Mouse (Mus musculus): Measurements from ENCODE around the gene Frem1. TPM values are rescaled to one million over a fixed set of nuclear protein-coding genes. Genes with fewer than 3 reads are reported as not detected.

The Frem1 gene
- polyA plus RNA-seq, 1 experiment from 2014 or later, result 1.3 TPM

GRCm38 (mm10) chr4:82886148-82886547 is 166.0 kb downstream of the Frem1 start:
- no peak overlapping the region for H3K9ac ChIP-seq (replicated peaks; ENCODE audit: low read depth, low read length)
- H3K9me3 ChIP-seq (ENCODE audit: control insufficient read depth, low read length), result no peaks in the 10 kb centered on the region
- no peak overlapping the region for H3K4me2 ChIP-seq (ENCODE audit: low read length)
- ATAC-seq, result no peak
- H3K27ac ChIP-seq (ENCODE audit: low read length), result no peak overlapping the region
- H3K4me3 ChIP-seq (replicated peaks; ENCODE audit: low read length), result no peak overlapping the region
- no peaks in the 10 kb centered on the region for H3K27me3 ChIP-seq (replicated peaks; ENCODE audit: control insufficient read depth, insufficient read depth, low read length)
- H3K36me3 ChIP-seq (ENCODE audit: control insufficient read depth, insufficient read depth), result no peaks in the 10 kb centered on the region
- WGBS, result 59% methylated on average over 2 of the region's 2 CpGs
- peaks cover 8% of the 10 kb centered on the region for H3K4me1 ChIP-seq (replicated peaks; ENCODE audit: control insufficient read depth, insufficient read depth, low read length)

GRCm38 (mm10) chr4:82885535-82885913 is 166.6 kb downstream of the Frem1 start:
- H3K4me3 ChIP-seq (replicated peaks; ENCODE audit: low read length), result no peak overlapping the region
- H3K27ac ChIP-seq (ENCODE audit: low read length), result no peak overlapping the region
- no peak for ATAC-seq
- WGBS, result 62% methylated on average over 1 of the region's 1 CpGs
- no peaks in the 10 kb centered on the region for H3K9me3 ChIP-seq (ENCODE audit: control insufficient read depth, low read length)
- H3K27me3 ChIP-seq (replicated peaks; ENCODE audit: control insufficient read depth, insufficient read depth, low read length), result no peaks in the 10 kb centered on the region
- no peak overlapping the region for H3K9ac ChIP-seq (replicated peaks; ENCODE audit: low read depth, low read length)
- H3K4me1 ChIP-seq (replicated peaks; ENCODE audit: control insufficient read depth, insufficient read depth, low read length), result peaks cover 7% of the 10 kb centered on the region
- H3K4me2 ChIP-seq (ENCODE audit: low read length), result no peak overlapping the region
- no peaks in the 10 kb centered on the region for H3K36me3 ChIP-seq (ENCODE audit: control insufficient read depth, insufficient read depth)

GRCm38 (mm10) chr4:82884636-82885534 is 167.3 kb downstream of the Frem1 start, which contains the start of gene Cer1:
Gene Cer1 (minus strand): TSS chr4:82885148.
- no peak within 1 kb of the TSS for H3K9ac ChIP-seq (replicated peaks; ENCODE audit: low read depth, low read length)
- H3K9me3 ChIP-seq (ENCODE audit: control insufficient read depth, low read length), result no peaks in the 10 kb centered on the region
- no peaks in the 10 kb centered on the region for H3K36me3 ChIP-seq (ENCODE audit: control insufficient read depth, insufficient read depth)
- no peak within 1 kb of the TSS for H3K27ac ChIP-seq (ENCODE audit: low read length)
- H3K4me2 ChIP-seq (ENCODE audit: low read length), result no peak within 1 kb of the TSS
- H3K27me3 ChIP-seq (replicated peaks; ENCODE audit: control insufficient read depth, insufficient read depth, low read length), result no peaks in the 10 kb centered on the region
- H3K4me1 ChIP-seq (replicated peaks; ENCODE audit: control insufficient read depth, insufficient read depth, low read length), result 0 out of 2 replicates have a peak, but pooled peaks cover 4% of the 10 kb centered on the region
- 49% methylated on average over 18 of the region's 19 CpGs for WGBS
- H3K4me3 ChIP-seq (replicated peaks; ENCODE audit: low read length), result no peak within 1 kb of the TSS
- no peak for ATAC-seq

GRCm38 (mm10) chr4:82882500-82882899 is 169.6 kb downstream of the Frem1 start:
- Histone ChIP-seq H3K4me2 (ENCODE audit: low read length) (no peak overlapping the region), H3K36me3 (ENCODE audit: control insufficient read depth, insufficient read depth) (no peaks in the 10 kb centered on the region), H3K9me3 (ENCODE audit: control insufficient read depth, low read length) (no peaks in the 10 kb centered on the region), H3K27ac (ENCODE audit: low read length) (no peak overlapping the region), H3K4me3 (replicated peaks; ENCODE audit: low read length) (no peak overlapping the region), H3K27me3 (replicated peaks; ENCODE audit: control insufficient read depth, insufficient read depth, low read length) (no peaks in the 10 kb centered on the region), H3K9ac (replicated peaks; ENCODE audit: low read depth, low read length) (no peak overlapping the region), H3K4me1 (replicated peaks; ENCODE audit: control insufficient read depth, insufficient read depth, low read length) (peaks cover 4% of the 10 kb centered on the region; the same call in 1 of the 2 replicates)
- 84% methylated on average over 9 of the region's 9 CpGs for WGBS
- ATAC-seq, result no peak

GRCm38 (mm10) chr4:82881366-82881765 is 170.8 kb downstream of the Frem1 start:
- ATAC-seq, result no peak
- Histone ChIP-seq H3K9me3 (ENCODE audit: control insufficient read depth, low read length) (no peaks in the 10 kb centered on the region), H3K27ac (ENCODE audit: low read length) (no peak overlapping the region), H3K4me3 (replicated peaks; ENCODE audit: low read length) (no peak overlapping the region), H3K9ac (replicated peaks; ENCODE audit: low read depth, low read length) (no peak overlapping the region), H3K36me3 (ENCODE audit: control insufficient read depth, insufficient read depth) (no peaks in the 10 kb centered on the region), H3K4me2 (ENCODE audit: low read length) (no peak overlapping the region), H3K27me3 (replicated peaks; ENCODE audit: control insufficient read depth, insufficient read depth, low read length) (no peaks in the 10 kb centered on the region), H3K4me1 (replicated peaks; ENCODE audit: control insufficient read depth, insufficient read depth, low read length) (peaks cover 4% of the 10 kb centered on the region; the same call in 1 of the 2 replicates)
- 80% methylated on average over 3 of the region's 3 CpGs for WGBS

GRCm38 (mm10) chr4:82880243-82880642 is 171.9 kb downstream of the Frem1 start:
- Histone ChIP-seq H3K9ac (replicated peaks; ENCODE audit: low read depth, low read length) (no peak overlapping the region), H3K36me3 (ENCODE audit: control insufficient read depth, insufficient read depth) (no peaks in the 10 kb centered on the region), H3K9me3 (ENCODE audit: control insufficient read depth, low read length) (no peaks in the 10 kb centered on the region), H3K4me1 (replicated peaks; ENCODE audit: control insufficient read depth, insufficient read depth, low read length) (peaks cover 4% of the 10 kb centered on the region; the same call in 1 of the 2 replicates), H3K27ac (ENCODE audit: low read length) (no peak overlapping the region), H3K27me3 (replicated peaks; ENCODE audit: control insufficient read depth, insufficient read depth, low read length) (no peaks in the 10 kb centered on the region), H3K4me3 (replicated peaks; ENCODE audit: low read length) (no peak overlapping the region), H3K4me2 (ENCODE audit: low read length) (no peak overlapping the region)
- no peak for ATAC-seq
- WGBS, result 87% methylated on average over 2 of the region's 2 CpGs

GRCm38 (mm10) chr4:82879152-82879551 is 173.0 kb downstream of the Frem1 start:
- H3K27ac ChIP-seq (ENCODE audit: low read length), result no peak overlapping the region
- H3K4me1 ChIP-seq (replicated peaks; ENCODE audit: control insufficient read depth, insufficient read depth, low read length), result no peaks in the 10 kb centered on the region; the same call in 1 of the 2 replicates
- no peaks in the 10 kb centered on the region for H3K27me3 ChIP-seq (replicated peaks; ENCODE audit: control insufficient read depth, insufficient read depth, low read length)
- peak; percentile 80 for ATAC-seq
- no peak overlapping the region for H3K4me2 ChIP-seq (ENCODE audit: low read length)
- no peak overlapping the region for H3K9ac ChIP-seq (replicated peaks; ENCODE audit: low read depth, low read length)
- no peaks in the 10 kb centered on the region for H3K9me3 ChIP-seq (ENCODE audit: control insufficient read depth, low read length)
- 73% methylated on average over 6 of the region's 6 CpGs for WGBS
- no peak overlapping the region for H3K4me3 ChIP-seq (replicated peaks; ENCODE audit: low read length)
- no peaks in the 10 kb centered on the region for H3K36me3 ChIP-seq (ENCODE audit: control insufficient read depth, insufficient read depth)

- Histone ChIP-seq H3K9ac (replicated peaks; ENCODE audit: low read depth, low read length) (no peak overlapping the region), H3K9me3 (ENCODE audit: control insufficient read depth, low read length) (no peaks in the 10 kb centered on the region), H3K4me1 (replicated peaks; ENCODE audit: control insufficient read depth, insufficient read depth, low read length) (no peaks in the 10 kb centered on the region; the same call in 1 of the 2 replicates), H3K4me2 (ENCODE audit: low read length) (no peak overlapping the region), H3K27ac (ENCODE audit: low read length) (no peak overlapping the region), H3K27me3 (replicated peaks; ENCODE audit: control insufficient read depth, insufficient read depth, low read length) (no peaks in the 10 kb centered on the region), H3K4me3 (replicated peaks; ENCODE audit: low read length) (no peak overlapping the region), H3K36me3 (ENCODE audit: control insufficient read depth, insufficient read depth) (no peaks in the 10 kb centered on the region)
- 80% methylated on average over 2 of the region's 2 CpGs for WGBS
- no peak for ATAC-seq
Observed at GRCm38 (mm10) chr4:82876656-82877055, 175.5 kb downstream of the Frem1 start.

GRCm38 (mm10) chr4:82875532-82875931 is 176.6 kb downstream of the Frem1 start:
- 80% methylated on average over 4 of the region's 4 CpGs for WGBS
- Histone ChIP-seq H3K4me2 (ENCODE audit: low read length) (no peak overlapping the region), H3K9me3 (ENCODE audit: control insufficient read depth, low read length) (no peaks in the 10 kb centered on the region), H3K27me3 (replicated peaks; ENCODE audit: control insufficient read depth, insufficient read depth, low read length) (no peaks in the 10 kb centered on the region), H3K36me3 (ENCODE audit: control insufficient read depth, insufficient read depth) (no peaks in the 10 kb centered on the region), H3K4me1 (replicated peaks; ENCODE audit: control insufficient read depth, insufficient read depth, low read length) (no peaks in the 10 kb centered on the region; the same call in 1 of the 2 replicates), H3K27ac (ENCODE audit: low read length) (no peak overlapping the region), H3K4me3 (replicated peaks; ENCODE audit: low read length) (no peak overlapping the region), H3K9ac (replicated peaks; ENCODE audit: low read depth, low read length) (no peak overlapping the region)
- no peak for ATAC-seq

Measured in forebrain, embryonic 16.5 days (tissue).